Mouse (Mus musculus) heart, adult 18-20 months (tissue): ENCODE measurements around the gene Zfp760. TPM values are rescaled to one million over a fixed set of nuclear protein-coding genes. Genes with fewer than 3 reads are reported as not detected.
"Not testable (repeated sequence)": the region's sequence is repeated elsewhere in the genome, so short reads cannot be mapped to it uniquely, and the experiment has no call there.

ENCODE experiments used
- DNase-seq, 2 experiments: peaks; one replicate each; pipeline ENCODE4 v3.0.0; 2021 to 2022; ENCODE audit warnings: mixed read lengths in 1 of 2
- long read RNA-seq, 2 experiments: library from polyadenylated mRNA; stranded (forward); transcript quantifications; one replicate each; pipeline ENCODE4 v2.0.0; 2021
- total RNA-seq, 2 experiments: library from RNA; stranded (reverse); gene quantifications; 2 replicates each; pipeline ENCODE4 v1.2.3; 2021

The Zfp760 gene
- total RNA-seq, result 1 to 10 TPM; 1.3 to 1.5 TPM
- long read RNA-seq, experiment 1, partial matches to known transcripts, result 0 of 1 reads
- long read RNA-seq, experiment 1, other reads (novel, unspliced or antisense), result 1 of 1 reads
- long read RNA-seq, experiment 2, result 0 reads

DNA sequence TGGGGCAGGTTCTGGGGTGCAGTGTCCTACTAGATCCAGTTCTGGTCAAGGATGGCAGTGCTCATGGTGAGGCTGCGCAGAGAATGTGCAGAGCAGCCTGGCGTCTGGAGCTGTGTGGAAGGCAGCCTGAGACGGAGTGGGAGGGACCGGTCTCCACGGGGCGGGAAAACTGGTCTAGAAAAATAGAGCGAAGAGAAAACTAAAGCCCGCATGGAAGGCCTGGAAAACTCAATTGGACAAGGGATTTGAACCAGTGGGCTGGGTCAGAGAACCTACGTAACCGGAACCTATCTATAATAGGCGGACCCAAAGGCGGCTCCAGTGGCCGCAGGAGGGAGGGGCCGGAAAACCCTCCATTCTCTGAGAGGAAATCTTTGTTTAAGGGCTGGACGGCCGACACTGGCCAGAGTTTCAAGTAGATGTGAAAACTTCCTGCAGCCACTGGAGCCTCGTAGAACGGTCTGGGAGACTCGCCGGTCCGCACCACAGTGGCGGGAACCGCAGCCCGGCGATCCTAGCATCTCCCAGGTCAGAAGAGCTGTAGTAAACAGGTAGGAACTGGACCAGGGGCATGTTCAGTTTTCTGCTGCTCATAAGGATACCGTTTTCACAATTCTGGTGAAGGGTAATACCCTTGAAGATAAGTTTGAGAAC is at the start of gene Zfp760:
Gene Zfp760 (plus strand): TSS at position 399 of the 654 bp plus-strand sequence.
- peak; percentile 90 to 94 for DNase-seq

DNA sequence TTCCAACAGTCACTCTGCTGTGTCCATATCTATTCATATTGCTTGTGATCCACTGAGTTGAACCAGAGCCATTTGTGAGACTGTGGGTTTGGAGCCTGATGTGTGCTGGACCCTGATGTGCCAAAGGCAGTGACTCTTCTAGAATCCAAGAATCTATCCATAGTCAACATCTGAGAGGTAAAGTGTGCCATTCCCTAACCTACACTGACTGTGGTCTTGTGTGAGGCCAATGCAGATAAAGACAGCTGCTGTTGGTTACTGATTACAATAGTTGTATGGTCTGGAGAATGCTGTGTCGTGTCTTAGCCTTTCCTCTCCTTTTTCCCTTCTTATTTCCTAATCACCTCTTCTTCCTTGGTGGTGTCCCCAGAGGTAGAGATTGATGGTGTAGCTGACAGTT is 28.7 kb upstream of the Zfp760 start:
- not testable (repeated sequence) for DNase-seq

DNA sequence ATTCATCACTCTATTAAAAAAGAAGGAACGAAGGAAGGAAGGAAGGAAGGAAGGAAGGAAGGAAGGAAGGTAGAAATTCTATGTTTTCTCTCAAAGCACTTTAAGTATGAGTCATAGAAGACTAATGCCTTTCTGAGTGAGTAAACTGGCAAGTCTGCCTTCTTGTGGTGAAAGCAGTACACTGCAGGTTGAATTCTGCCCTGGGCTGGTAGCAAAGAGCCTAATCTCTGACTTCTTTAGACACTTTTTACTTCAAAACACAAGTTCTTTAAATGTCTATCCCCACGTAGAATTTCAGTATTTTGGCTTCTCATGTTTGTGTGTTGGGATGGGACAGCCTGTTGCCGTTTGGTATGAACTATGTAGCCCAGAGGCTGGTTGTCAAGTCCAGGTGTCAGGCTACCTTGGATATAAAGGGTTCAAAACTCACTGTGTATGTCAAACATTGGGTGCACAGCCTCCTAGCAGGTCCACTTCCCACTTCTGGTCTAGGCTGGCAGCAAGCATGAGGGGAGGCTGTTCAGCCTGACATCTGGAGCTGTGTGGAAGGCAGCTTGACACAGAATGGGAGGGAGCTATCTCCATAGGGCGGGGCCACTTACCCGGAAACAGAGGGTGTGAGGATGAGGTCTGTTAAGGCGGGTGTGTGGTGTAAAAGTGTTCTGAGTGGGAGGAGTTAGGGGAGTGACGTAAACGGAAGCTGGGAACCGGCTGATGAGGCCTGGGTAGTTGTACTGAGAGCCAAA is 28.1 kb upstream of the Zfp760 start:
- peak; percentile 92 to 95 for DNase-seq

- DNase-seq, result not testable (repeated sequence)
These were observed 27.5 kb upstream of the Zfp760 start for GRCm38 (mm10) chr17:21680019-21680376.

DNA sequence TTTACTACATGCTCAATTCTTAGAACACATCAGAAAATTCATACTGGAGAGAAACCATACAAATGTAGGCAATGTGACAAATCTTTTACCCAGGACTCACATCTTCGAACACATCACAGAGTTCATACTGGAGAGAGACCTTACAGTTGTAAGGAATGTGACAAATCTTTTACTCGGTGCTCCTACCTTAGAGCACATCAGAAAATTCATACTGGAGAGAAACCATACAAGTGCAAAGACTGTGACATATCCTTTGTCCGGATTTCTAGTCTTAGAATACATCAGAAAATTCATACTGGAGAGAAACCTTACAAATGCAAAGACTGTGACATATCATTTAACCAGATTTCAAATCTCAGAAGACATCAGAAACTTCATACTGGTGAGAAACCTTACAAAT is 16.0 kb upstream of the Zfp760 start, which contains the start of gene Gm10226:
Gene Gm10226 (plus strand): TSS at position 301 of the 400 bp plus-strand sequence.
- no peak for DNase-seq

DNA sequence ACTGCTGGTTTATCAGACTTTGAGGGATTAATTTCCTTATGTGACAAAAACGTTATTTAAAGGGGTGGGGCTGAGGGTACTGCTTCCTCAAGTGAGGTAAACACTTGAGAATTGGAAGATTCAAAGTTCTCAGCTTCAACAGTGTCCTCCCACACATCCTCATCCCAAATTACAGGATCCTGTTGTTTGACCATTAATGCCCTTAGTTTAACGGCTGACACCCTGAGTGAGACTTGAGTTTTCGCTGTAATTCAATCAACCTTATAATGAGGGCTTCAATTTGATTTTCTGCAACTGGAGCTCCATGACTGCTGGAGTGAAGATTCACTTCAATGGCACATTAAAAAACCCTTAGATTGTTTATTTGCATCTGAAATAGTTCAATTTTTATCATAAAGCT is 14.2 kb upstream of the Zfp760 start:
- DNase-seq, result no peak

GRCm38 (mm10) chr17:21696073-21696472 is 11.5 kb upstream of the Zfp760 start:
- DNase-seq, result no peak

GRCm38 (mm10) chr17:21702281-21703240 is 5.0 kb upstream of the Zfp760 start:
- no peak for DNase-seq

DNA sequence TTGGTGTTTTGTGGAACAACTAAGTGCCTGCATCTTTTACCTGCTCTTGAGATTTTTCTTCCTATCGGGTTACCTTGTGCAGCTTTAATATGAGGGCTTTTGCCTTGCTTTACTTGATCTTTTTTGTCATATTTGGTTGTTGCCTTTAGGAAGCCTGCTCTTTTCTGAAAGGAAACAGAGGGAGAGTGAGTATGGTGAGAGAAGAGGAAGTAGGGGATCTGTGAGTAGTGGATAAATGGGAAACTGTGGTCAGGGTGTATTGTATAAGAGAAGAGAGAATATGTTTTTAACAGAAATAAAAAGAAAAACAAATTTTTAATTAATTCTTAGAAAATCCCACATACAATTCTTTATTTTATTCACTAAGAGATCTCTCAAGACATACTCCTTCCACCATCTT is 4.1 kb upstream of the Zfp760 start:
- no peak for DNase-seq

GRCm38 (mm10) chr17:21708401-21708800 is 860 bp downstream of the Zfp760 start:
- no peak for DNase-seq

- not testable (repeated sequence) for DNase-seq
These were observed 23.0 kb downstream of the Zfp760 start, which contains the start of gene Zfp229 for GRCm38 (mm10) chr17:21730495-21730894. Zfp229 (plus strand) TSS chr17:21730795.

DNA sequence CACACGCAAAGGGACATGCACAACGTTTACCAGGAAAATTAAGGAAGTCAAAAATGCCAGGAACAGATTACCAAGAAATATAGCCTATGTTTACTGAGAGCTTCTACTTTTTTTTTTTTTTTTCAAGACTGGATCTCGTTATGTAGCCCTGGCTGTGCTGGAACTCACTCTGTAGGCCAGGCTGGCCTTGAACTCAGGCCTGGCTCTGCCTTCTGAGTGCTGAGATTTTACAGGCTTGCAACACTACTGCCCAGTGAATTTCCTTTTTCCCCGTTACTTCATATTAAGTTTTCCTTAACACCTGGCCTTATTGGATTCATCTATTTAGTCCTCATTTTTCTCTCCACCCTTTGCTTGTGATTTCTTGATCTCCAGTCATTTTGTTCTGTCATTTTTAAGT is 25.5 kb downstream of the Zfp760 start:
- no peak for DNase-seq

- DNase-seq, result peak; percentile 89 to 90
These were observed 26.0 kb downstream of the Zfp760 start for GRCm38 (mm10) chr17:21733529-21734031.

- DNase-seq, result no peak
These were observed 45.2 kb downstream of the Zfp760 start for GRCm38 (mm10) chr17:21752791-21753190.

DNA sequence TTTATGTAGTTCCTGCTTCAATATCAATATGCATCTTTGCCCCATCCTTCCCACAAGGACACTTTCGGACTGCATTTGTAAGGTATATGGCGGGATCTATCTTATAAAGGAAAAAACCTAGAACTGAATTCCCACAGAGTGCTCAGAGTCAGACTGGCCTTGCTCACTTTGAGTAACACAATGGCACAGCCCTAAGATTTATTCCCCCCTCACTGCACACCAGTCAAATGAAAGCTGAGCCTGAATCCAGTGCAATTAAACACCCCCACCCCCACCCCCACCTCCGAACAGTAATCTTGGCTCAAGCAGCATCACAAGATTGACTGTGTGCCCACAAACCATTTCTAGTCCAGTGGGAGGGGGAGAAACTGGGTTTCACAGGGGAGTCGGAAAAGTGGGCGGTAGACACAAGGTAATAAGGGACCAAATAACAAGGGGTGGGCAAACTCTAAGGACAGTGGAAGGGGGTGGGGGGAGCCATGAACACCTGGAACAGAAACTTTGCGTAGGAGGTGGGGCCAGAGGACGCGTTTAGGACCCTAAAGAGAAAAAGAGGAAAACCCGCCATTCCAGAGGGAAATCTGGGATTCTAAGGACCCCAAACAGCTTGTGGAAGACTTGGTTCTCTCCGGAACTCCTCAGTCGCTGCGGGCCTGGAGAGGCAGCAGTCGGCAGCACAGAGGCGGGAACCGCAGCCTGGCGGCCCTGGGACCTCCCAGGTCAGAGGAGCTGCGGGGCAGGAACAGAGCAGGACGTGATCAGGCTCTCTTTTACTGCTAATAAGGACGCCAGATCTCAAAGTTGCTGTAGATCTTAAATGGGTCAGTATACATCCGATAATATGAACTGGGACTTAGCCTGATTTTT is 46.0 kb downstream of the Zfp760 start:
- DNase-seq, result peak in 1 of 2 experiments; percentile 3

DNA sequence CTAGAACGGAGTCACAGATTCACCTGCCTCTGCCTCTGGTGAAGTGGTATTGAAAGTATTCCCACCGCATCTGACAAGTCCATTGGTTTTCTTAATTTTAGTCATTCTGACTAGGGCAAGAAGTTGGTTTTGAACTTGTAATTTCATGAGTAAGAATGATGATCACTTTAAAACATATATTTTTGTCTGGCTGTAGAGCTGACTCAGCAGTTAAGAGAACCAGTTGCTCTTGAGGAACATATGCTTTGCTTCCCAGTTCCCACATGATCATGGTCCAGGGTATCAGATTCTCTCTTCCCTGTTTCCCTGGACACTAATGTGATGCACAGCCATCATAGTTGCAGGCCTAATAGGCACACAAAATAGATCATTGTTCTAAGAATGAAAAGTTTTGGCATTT is 62.8 kb downstream of the Zfp760 start:
- no peak for DNase-seq

Other genes with a start within 250 kb of the Zfp760 start
- 1 to 10 TPM; 2.1 to 2.4 TPM for gene Zfp53, start 218.7 kb upstream of the Zfp760 start, total RNA-seq
- 1 to 10 TPM; 5.1 to 5.8 TPM for gene Zfp52, start 172.2 kb upstream of the Zfp760 start, total RNA-seq
- gene Zfp948, start 140.7 kb upstream of the Zfp760 start, total RNA-seq, result 1 to 10 TPM; 3.2 to 3.5 TPM
- gene Zfp983, start 57.1 kb upstream of the Zfp760 start, total RNA-seq, result 1 to 10 TPM; 2.1 to 2.2 TPM
- gene Gm10226, start 15.9 kb upstream of the Zfp760 start, total RNA-seq, result not detected
- gene Zfp229, start 23.1 kb downstream of the Zfp760 start, total RNA-seq, result 1 to 10 TPM; 4.1 to 5.6 TPM
- gene Zfp820, start 138.0 kb downstream of the Zfp760 start, total RNA-seq, result under 1 TPM; 0.57 to 0.98 TPM
- gene Zfp995, start 202.2 kb downstream of the Zfp760 start, total RNA-seq, result under 1 TPM; 0.37 to 0.72 TPM